Mouse (Mus musculus) layer of hippocampus, adult 8-10 months (tissue): ENCODE measurements at regions not wholly inside any gene's neighbourhood (a gene's known extent, or its start where the extent isn't known, plus 50 kb on each side); places are given as distances from the start of the nearest gene placed in this dataset.

Source experiments
- DNase-seq, 2 experiments: peaks; one replicate each; pipeline ENCODE4 v3.0.0; 2022; ENCODE audit warnings: low spot score in 2 of 2

GRCm38 (mm10) chr13:84565644-84566532 is 343.8 kb downstream of the Tmem161b start:
- no peak for DNase-seq

GRCm38 (mm10) chr13:84566533-84566832 is 344.4 kb downstream of the Tmem161b start:
- no peak for DNase-seq

- no peak for DNase-seq
Measured at GRCm38 (mm10) chr13:84569371-84569770, 347.3 kb downstream of the Tmem161b start.

- no peak for DNase-seq
Measured at GRCm38 (mm10) chr13:84570206-84570605, 348.1 kb downstream of the Tmem161b start.

- DNase-seq, result peak; percentile 81 to 83
Measured at GRCm38 (mm10) chr13:84570984-84571844, 349.1 kb downstream of the Tmem161b start.

- DNase-seq, result no peak
Measured at GRCm38 (mm10) chr13:84571845-84572193, 349.7 kb downstream of the Tmem161b start.

GRCm38 (mm10) chr13:84572231-84572630 is 350.1 kb downstream of the Tmem161b start:
- DNase-seq, result no peak

GRCm38 (mm10) chr13:84596585-84597142 is 374.6 kb downstream of the Tmem161b start:
- no peak for DNase-seq

- no peak for DNase-seq
Measured at GRCm38 (mm10) chr13:84602612-84603011, 380.5 kb downstream of the Tmem161b start.

GRCm38 (mm10) chr13:84612497-84612896 is 390.4 kb downstream of the Tmem161b start:
- no peak for DNase-seq

- peak; percentile 60 to 83 for DNase-seq
Measured at GRCm38 (mm10) chr13:84613004-84613403, 390.9 kb downstream of the Tmem161b start.

GRCm38 (mm10) chr13:84624691-84625090 is 402.6 kb downstream of the Tmem161b start:
- peak; percentile 24 to 28 for DNase-seq

- DNase-seq, result no peak
Measured at GRCm38 (mm10) chr13:84625527-84625926, 403.4 kb downstream of the Tmem161b start.

GRCm38 (mm10) chr13:84625927-84626326 is 403.8 kb downstream of the Tmem161b start:
- DNase-seq, result no peak

GRCm38 (mm10) chr13:84626397-84626796 is 404.3 kb downstream of the Tmem161b start:
- DNase-seq, result no peak

GRCm38 (mm10) chr13:84630686-84631085 is 408.6 kb downstream of the Tmem161b start:
- no peak for DNase-seq

GRCm38 (mm10) chr13:84632493-84632892 is 410.4 kb downstream of the Tmem161b start:
- DNase-seq, result no peak

GRCm38 (mm10) chr13:84636831-84637230 is 414.7 kb downstream of the Tmem161b start:
- DNase-seq, result no peak

GRCm38 (mm10) chr13:84637606-84638005 is 415.5 kb downstream of the Tmem161b start:
- DNase-seq, result no peak

- no peak for DNase-seq
Measured at GRCm38 (mm10) chr13:84638401-84638934, 416.4 kb downstream of the Tmem161b start.

- DNase-seq, result no peak
Measured at GRCm38 (mm10) chr13:84639087-84640022, 417.3 kb downstream of the Tmem161b start.
